Mouse (Mus musculus): ENCODE measurements at regions not wholly inside any gene's neighbourhood (a gene's known extent, or its start where the extent isn't known, plus 50 kb on each side); places are given as distances from the start of the nearest gene placed in this dataset.

DNA sequence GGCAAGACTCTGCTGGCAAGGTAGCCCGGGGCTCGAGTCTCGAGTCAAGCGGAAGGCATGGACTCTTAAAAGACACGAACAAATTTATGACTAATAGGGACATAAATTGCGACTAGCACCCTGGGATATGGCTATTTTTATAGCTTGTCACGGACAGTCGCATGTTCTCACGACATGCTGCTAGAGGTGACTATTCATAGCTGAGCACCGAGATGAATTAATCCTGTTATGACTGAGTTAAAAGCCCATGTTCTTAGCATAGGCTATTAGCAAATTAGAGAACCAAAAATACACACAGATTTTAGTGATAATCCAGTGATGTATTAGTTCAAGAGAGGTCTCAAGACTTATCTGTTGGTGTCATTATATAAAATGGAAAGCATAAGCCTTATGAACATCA, 539.2 kb downstream of the Gm19410 start:
- 93% methylated on average over 10 of the region's 10 CpGs for WGBS
- Histone ChIP-seq H3K9ac (replicated peaks; ENCODE audit: low read length) (no peak overlapping the region), H3K36me3 (replicated peaks; ENCODE audit: control insufficient read depth, insufficient read depth, low read depth, low read length) (no peaks in the 10 kb centered on the region)

DNA sequence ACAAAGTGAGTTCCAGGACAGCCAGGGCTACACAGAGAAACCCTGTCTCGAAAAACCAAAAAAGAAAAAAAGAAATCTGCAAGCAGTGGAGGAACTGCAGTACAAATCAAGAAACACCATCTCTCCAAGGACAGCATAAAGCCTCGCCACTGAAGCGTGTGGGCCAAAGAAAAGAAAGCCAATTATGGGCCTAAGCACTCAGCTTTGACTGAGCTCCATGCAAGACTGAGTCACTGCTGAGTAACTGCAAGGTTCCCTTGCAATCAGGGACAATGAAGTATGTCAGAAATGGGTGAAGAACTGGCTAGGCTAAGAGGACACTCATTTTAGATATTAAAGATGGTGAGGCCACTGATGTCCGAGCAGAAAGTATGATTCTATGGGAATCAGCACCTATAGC, 540.7 kb downstream of the Gm19410 start:
- Histone ChIP-seq H3K27ac (replicated peaks; ENCODE audit: low read depth, low read length) (no peak overlapping the region), H3K27me3 (ENCODE audit: control insufficient read depth, insufficient read depth, low read length) (no peaks in the 10 kb centered on the region), H3K4me1 (ENCODE audit: control insufficient read depth, insufficient read depth, low read length) (no peaks in the 10 kb centered on the region), H3K36me3 (replicated peaks; ENCODE audit: control insufficient read depth, insufficient read depth, low read depth, low read length) (no peaks in the 10 kb centered on the region), H3K4me2 (ENCODE audit: low read depth, low read length) (no peak overlapping the region), H3K9ac (replicated peaks; ENCODE audit: low read length) (no peak overlapping the region), H3K4me3 (ENCODE audit: low read depth, low read length) (no peak overlapping the region), H3K9me3 (replicated peaks; ENCODE audit: control insufficient read depth, low read length) (no peaks in the 10 kb centered on the region)
- WGBS = 79% methylated on average over 4 of the region's 4 CpGs
- DNase-seq (ENCODE audit: low spot score) = no peak
- ATAC-seq (replicated peaks; ENCODE audit: insufficient number of reproducible peaks, low FRiP score, low TSS enrichment, low read depth) = no peak

More for the DNA sequence above, 539.2 kb downstream of the Gm19410 start:
- Histone ChIP-seq H3K4me1 (ENCODE audit: control insufficient read depth, insufficient read depth, low read length) (no peaks in the 10 kb centered on the region), H3K4me2 (ENCODE audit: low read depth, low read length) (no peak overlapping the region), H3K27ac (replicated peaks; ENCODE audit: low read depth, low read length) (no peak overlapping the region), H3K4me3 (ENCODE audit: low read depth, low read length) (no peak overlapping the region), H3K27me3 (ENCODE audit: control insufficient read depth, insufficient read depth, low read length) (no peaks in the 10 kb centered on the region), H3K9me3 (replicated peaks; ENCODE audit: control insufficient read depth, low read length) (no peaks in the 10 kb centered on the region)
- DNase-seq (ENCODE audit: low spot score) (no peak), ATAC-seq (replicated peaks; ENCODE audit: insufficient number of reproducible peaks, low FRiP score, low TSS enrichment, low read depth) (no peak)

DNA sequence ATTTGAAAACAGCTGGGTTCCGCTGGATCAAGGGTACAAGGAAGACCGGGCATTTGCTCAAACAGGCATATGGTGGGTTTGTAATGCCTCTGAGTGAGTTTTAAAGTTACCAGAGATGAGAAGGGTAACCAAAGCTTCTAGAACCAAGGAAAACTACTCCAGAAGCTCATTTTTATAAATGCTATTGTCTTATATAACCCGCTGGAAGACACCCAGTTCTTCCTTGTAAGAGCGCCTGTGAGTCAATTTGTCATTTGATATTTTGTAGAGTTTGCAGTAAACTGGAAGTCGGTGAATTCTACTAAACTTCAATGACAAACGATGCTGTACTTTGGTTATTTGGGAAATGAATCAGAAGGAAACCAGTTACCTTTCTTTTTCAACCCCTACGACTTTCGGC, 541.9 kb downstream of the Gm19410 start:
- Histone ChIP-seq H3K27ac (replicated peaks; ENCODE audit: low read depth, low read length) (no peak overlapping the region), H3K36me3 (replicated peaks; ENCODE audit: control insufficient read depth, insufficient read depth, low read depth, low read length) (no peaks in the 10 kb centered on the region), H3K4me2 (ENCODE audit: low read depth, low read length) (no peak overlapping the region), H3K9ac (replicated peaks; ENCODE audit: low read length) (no peak overlapping the region), H3K4me3 (ENCODE audit: low read depth, low read length) (no peak overlapping the region), H3K9me3 (replicated peaks; ENCODE audit: control insufficient read depth, low read length) (no peaks in the 10 kb centered on the region), H3K4me1 (ENCODE audit: control insufficient read depth, insufficient read depth, low read length) (no peaks in the 10 kb centered on the region), H3K27me3 (ENCODE audit: control insufficient read depth, insufficient read depth, low read length) (no peaks in the 10 kb centered on the region)
- no peak for DNase-seq (ENCODE audit: low spot score)
- no peak for ATAC-seq (replicated peaks; ENCODE audit: insufficient number of reproducible peaks, low FRiP score, low TSS enrichment, low read depth)
- WGBS = 88% methylated on average over 8 of the region's 8 CpGs

DNA sequence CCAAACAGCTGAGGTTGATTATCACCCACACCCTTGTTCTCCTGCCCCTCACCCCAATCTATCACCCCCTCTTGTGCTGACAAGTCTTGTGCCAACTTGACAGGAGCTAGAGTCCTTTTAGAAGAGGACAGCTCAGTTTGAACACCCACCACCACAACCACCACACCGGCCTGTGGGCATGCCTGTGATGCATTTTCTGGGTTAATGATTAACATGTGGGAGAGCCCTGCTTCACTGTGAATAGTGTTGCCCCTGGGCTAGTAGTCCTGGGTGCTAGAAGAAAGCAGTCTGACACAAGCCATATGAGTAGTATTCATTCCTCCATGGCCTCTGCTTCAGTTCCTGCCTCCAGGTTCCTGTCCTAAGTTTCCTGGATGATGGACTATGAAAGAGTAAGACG, 542.5 kb downstream of the Gm19410 start:
- no peak overlapping the region for H3K4me3 ChIP-seq (ENCODE audit: low read depth, low read length)
- no peak overlapping the region for H3K27ac ChIP-seq (replicated peaks; ENCODE audit: low read depth, low read length)
- H3K36me3 ChIP-seq (replicated peaks; ENCODE audit: control insufficient read depth, insufficient read depth, low read depth, low read length) = no peaks in the 10 kb centered on the region
- no peaks in the 10 kb centered on the region for H3K9me3 ChIP-seq (replicated peaks; ENCODE audit: control insufficient read depth, low read length)
- H3K4me1 ChIP-seq (ENCODE audit: control insufficient read depth, insufficient read depth, low read length) = no peaks in the 10 kb centered on the region
- 68% methylated on average over 2 of the region's 2 CpGs for WGBS
- ATAC-seq (replicated peaks; ENCODE audit: insufficient number of reproducible peaks, low FRiP score, low TSS enrichment, low read depth) = no peak
- H3K4me2 ChIP-seq (ENCODE audit: low read depth, low read length) = no peak overlapping the region
- no peak overlapping the region for H3K9ac ChIP-seq (replicated peaks; ENCODE audit: low read length)
- H3K27me3 ChIP-seq (ENCODE audit: control insufficient read depth, insufficient read depth, low read length) = no peaks in the 10 kb centered on the region
- DNase-seq (ENCODE audit: low spot score) = no peak

DNA sequence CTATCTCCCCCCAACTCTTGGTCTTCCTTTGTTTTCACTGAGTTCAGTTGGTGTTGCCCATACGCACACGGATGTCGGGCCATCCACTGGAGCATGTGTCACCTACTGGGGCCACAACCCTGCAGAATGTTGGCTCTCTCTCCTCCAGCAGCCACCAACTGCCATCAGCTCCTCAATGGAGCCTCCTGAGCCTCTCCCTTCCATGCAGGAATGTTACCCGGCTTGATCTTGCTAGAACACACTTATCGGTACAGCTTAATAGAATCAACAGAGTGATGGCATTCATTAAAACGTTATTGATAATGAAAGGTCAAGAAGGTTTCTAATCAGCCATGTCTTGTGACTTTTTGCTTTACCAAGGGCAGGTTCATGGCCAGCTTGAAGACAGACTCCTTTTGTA, 543.7 kb downstream of the Gm19410 start:
- WGBS = 90% methylated on average over 6 of the region's 6 CpGs
- Histone ChIP-seq H3K4me3 (ENCODE audit: low read depth, low read length) (no peak overlapping the region), H3K36me3 (replicated peaks; ENCODE audit: control insufficient read depth, insufficient read depth, low read depth, low read length) (no peaks in the 10 kb centered on the region), H3K4me1 (ENCODE audit: control insufficient read depth, insufficient read depth, low read length) (no peaks in the 10 kb centered on the region), H3K27me3 (ENCODE audit: control insufficient read depth, insufficient read depth, low read length) (no peaks in the 10 kb centered on the region), H3K27ac (replicated peaks; ENCODE audit: low read depth, low read length) (no peak overlapping the region), H3K4me2 (ENCODE audit: low read depth, low read length) (no peak overlapping the region), H3K9me3 (replicated peaks; ENCODE audit: control insufficient read depth, low read length) (no peaks in the 10 kb centered on the region), H3K9ac (replicated peaks; ENCODE audit: low read length) (no peak overlapping the region)
- DNase-seq (ENCODE audit: low spot score) (no peak), ATAC-seq (replicated peaks; ENCODE audit: insufficient number of reproducible peaks, low FRiP score, low TSS enrichment, low read depth) (no peak)

DNA sequence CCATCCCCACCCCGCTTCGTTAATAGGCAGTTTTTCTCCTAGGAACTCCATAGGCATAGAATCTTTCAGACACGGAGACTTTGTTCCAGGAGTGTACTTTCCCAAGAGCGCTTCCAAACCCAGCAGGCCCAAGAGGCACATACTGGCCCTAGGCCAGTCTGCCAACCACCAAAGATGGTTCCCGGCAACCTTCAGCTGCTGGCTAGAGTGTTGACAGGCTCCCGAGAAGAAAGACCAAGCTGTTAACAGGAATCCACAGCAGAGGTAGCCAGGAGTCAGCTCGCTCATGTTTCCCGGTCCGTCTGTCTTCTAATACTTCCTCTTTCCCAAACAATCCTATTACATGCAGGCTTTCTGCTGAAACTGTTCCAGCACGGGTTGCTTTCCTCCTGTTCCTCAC, 544.4 kb downstream of the Gm19410 start:
- Histone ChIP-seq H3K4me3 (ENCODE audit: low read depth, low read length) (no peak overlapping the region), H3K4me2 (ENCODE audit: low read depth, low read length) (no peak overlapping the region), H3K27me3 (ENCODE audit: control insufficient read depth, insufficient read depth, low read length) (no peaks in the 10 kb centered on the region), H3K9me3 (replicated peaks; ENCODE audit: control insufficient read depth, low read length) (no peaks in the 10 kb centered on the region), H3K4me1 (ENCODE audit: control insufficient read depth, insufficient read depth, low read length) (no peaks in the 10 kb centered on the region), H3K27ac (replicated peaks; ENCODE audit: low read depth, low read length) (no peak overlapping the region), H3K36me3 (replicated peaks; ENCODE audit: control insufficient read depth, insufficient read depth, low read depth, low read length) (no peaks in the 10 kb centered on the region), H3K9ac (replicated peaks; ENCODE audit: low read length) (no peak overlapping the region)
- 84% methylated on average over 10 of the region's 10 CpGs for WGBS
- no peak for ATAC-seq (replicated peaks; ENCODE audit: insufficient number of reproducible peaks, low FRiP score, low TSS enrichment, low read depth)
- no peak for DNase-seq (ENCODE audit: low spot score)

DNA sequence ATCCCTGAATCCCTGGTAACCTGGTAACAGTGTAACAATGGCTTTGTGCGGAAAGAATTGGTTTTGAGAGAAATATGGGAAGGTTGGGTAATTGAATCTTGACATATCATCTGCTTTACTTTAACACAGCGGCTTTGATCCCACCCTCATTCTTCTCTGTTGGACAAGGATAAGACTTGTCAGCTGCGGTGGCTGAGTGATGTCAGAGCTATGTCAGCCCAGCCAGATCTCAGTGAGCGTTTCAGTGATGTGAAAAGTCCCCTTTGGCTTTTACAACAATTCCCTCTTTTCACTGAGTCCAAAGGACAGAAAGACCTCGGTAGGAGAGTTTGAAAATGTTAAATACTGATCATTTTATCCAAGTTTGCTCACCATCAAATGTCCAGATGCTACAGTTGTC, 546.1 kb downstream of the Gm19410 start:
- no peak for ATAC-seq (replicated peaks; ENCODE audit: insufficient number of reproducible peaks, low FRiP score, low TSS enrichment, low read depth)

DNA sequence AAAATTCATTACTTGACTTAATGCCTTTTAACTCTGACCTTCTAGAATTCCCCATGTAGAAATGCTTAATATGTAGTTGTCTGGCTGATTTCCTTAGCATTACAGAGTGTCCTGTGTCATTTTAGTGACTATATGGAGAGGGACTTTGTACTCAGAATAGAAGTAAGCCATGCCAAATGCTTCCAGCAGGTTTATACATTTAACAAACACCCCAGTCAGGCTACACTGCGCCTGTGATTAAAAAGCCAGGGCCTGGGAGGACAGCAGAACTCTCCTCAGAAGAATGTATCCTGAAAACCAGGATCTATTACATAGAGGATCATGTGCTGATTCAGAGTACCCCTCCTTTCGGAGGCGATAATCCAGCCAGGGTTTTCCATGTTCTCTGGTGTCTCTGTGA, 547.4 kb downstream of the Gm19410 start:
- DNase-seq (ENCODE audit: low spot score) = no peak
- H3K36me3 ChIP-seq (replicated peaks; ENCODE audit: control insufficient read depth, insufficient read depth, low read depth, low read length) = no peaks in the 10 kb centered on the region
- WGBS = 84% methylated on average over 3 of the region's 3 CpGs
- no peak overlapping the region for H3K9ac ChIP-seq (replicated peaks; ENCODE audit: low read length)
- no peak overlapping the region for H3K4me3 ChIP-seq (ENCODE audit: low read depth, low read length)
- ATAC-seq (replicated peaks; ENCODE audit: insufficient number of reproducible peaks, low FRiP score, low TSS enrichment, low read depth) = no peak
- no peak overlapping the region for H3K27ac ChIP-seq (replicated peaks; ENCODE audit: low read depth, low read length)
- H3K4me2 ChIP-seq (ENCODE audit: low read depth, low read length) = no peak overlapping the region
- no peaks in the 10 kb centered on the region for H3K4me1 ChIP-seq (ENCODE audit: control insufficient read depth, insufficient read depth, low read length)
- H3K9me3 ChIP-seq (replicated peaks; ENCODE audit: control insufficient read depth, low read length) = no peaks in the 10 kb centered on the region
- no peaks in the 10 kb centered on the region for H3K27me3 ChIP-seq (ENCODE audit: control insufficient read depth, insufficient read depth, low read length)

More for the DNA sequence above, 546.1 kb downstream of the Gm19410 start:
- Histone ChIP-seq H3K4me3 (ENCODE audit: low read depth, low read length) (no peak overlapping the region), H3K4me2 (ENCODE audit: low read depth, low read length) (no peak overlapping the region), H3K4me1 (ENCODE audit: control insufficient read depth, insufficient read depth, low read length) (no peaks in the 10 kb centered on the region), H3K9ac (replicated peaks; ENCODE audit: low read length) (no peak overlapping the region), H3K27me3 (ENCODE audit: control insufficient read depth, insufficient read depth, low read length) (no peaks in the 10 kb centered on the region), H3K36me3 (replicated peaks; ENCODE audit: control insufficient read depth, insufficient read depth, low read depth, low read length) (no peaks in the 10 kb centered on the region), H3K9me3 (replicated peaks; ENCODE audit: control insufficient read depth, low read length) (no peaks in the 10 kb centered on the region), H3K27ac (replicated peaks; ENCODE audit: low read depth, low read length) (no peak overlapping the region)
- WGBS = 78% methylated on average over 5 of the region's 5 CpGs
- no peak for DNase-seq (ENCODE audit: low spot score)

DNA sequence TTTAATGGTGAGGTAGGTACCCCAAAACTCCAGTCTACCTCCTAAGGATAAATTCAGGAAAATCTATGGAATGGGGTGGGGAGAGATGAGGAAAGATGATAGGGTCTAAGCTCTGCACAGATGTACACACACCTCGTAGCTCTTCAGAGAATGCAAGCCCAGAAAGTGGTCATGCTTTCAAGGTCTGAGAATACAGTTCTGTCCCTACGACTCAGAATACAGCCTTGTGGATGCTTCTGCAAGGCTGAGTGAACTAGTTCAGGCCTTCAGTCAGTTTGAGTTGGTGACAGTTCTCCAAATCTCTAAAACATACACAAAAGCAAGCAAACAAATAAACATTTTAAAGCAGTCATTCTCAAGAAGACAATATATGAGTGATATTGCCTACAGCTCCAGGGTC, 552.8 kb downstream of the Gm19410 start:
- no peaks in the 10 kb centered on the region for H3K36me3 ChIP-seq (replicated peaks; ENCODE audit: control insufficient read depth, insufficient read depth, low read depth, low read length)

More for the DNA sequence above, 552.8 kb downstream of the Gm19410 start:
- Histone ChIP-seq H3K9me3 (replicated peaks; ENCODE audit: control insufficient read depth, low read length) (no peaks in the 10 kb centered on the region), H3K27me3 (ENCODE audit: control insufficient read depth, insufficient read depth, low read length) (no peaks in the 10 kb centered on the region), H3K4me3 (ENCODE audit: low read depth, low read length) (no peak overlapping the region), H3K4me2 (ENCODE audit: low read depth, low read length) (no peak overlapping the region), H3K4me1 (ENCODE audit: control insufficient read depth, insufficient read depth, low read length) (no peaks in the 10 kb centered on the region), H3K9ac (replicated peaks; ENCODE audit: low read length) (no peak overlapping the region), H3K27ac (replicated peaks; ENCODE audit: low read depth, low read length) (no peak overlapping the region)
- DNase-seq (ENCODE audit: low spot score) (no peak), ATAC-seq (replicated peaks; ENCODE audit: insufficient number of reproducible peaks, low FRiP score, low TSS enrichment, low read depth) (no peak)
- WGBS = 86% methylated on average over 2 of the region's 2 CpGs

All from embryonic facial prominence, embryonic 11.5 days (tissue).